Mouse (Mus musculus) C2C12 (cell line): ENCODE results near the gene Irak3.

Experiments used
- CEBPB ChIP-seq: IDR thresholded peaks from one replicate; pipeline ENCODE4 v1.6.1; 2011; ENCODE audit warnings: low read depth, mild to moderate bottlenecking, control low read depth, moderate library complexity
- CTCF ChIP-seq: IDR thresholded peaks from one replicate; pipeline ENCODE4 v1.5.1; 2011; ENCODE audit not compliant: control insufficient read depth, insufficient read depth, insufficient read length
- FOSL1 ChIP-seq: IDR thresholded peaks from one replicate; pipeline ENCODE4 v1.8.0; 2011; ENCODE audit warnings: mild to moderate bottlenecking, low read length; ENCODE audit not compliant: poor library complexity, insufficient read depth, severe bottlenecking
- MAX ChIP-seq: IDR thresholded peaks from one replicate; pipeline ENCODE4 v1.6.1; 2011; ENCODE audit warnings: mild to moderate bottlenecking, control low read depth
- MYOD1 ChIP-seq: IDR thresholded peaks from one replicate; pipeline ENCODE4 v1.6.1; 2011; ENCODE audit warnings: low read depth; ENCODE audit not compliant: control insufficient read depth, insufficient read length
- MYOG ChIP-seq: IDR thresholded peaks from one replicate; pipeline ENCODE4 v1.6.1; 2011; ENCODE audit not compliant: control insufficient read depth, insufficient read length; ENCODE audit errors: extremely low read depth
- USF1 ChIP-seq: IDR thresholded peaks from one replicate; pipeline ENCODE4 v1.6.1; 2011; ENCODE audit warnings: low read depth, mild to moderate bottlenecking, control low read depth, moderate library complexity

DNA sequence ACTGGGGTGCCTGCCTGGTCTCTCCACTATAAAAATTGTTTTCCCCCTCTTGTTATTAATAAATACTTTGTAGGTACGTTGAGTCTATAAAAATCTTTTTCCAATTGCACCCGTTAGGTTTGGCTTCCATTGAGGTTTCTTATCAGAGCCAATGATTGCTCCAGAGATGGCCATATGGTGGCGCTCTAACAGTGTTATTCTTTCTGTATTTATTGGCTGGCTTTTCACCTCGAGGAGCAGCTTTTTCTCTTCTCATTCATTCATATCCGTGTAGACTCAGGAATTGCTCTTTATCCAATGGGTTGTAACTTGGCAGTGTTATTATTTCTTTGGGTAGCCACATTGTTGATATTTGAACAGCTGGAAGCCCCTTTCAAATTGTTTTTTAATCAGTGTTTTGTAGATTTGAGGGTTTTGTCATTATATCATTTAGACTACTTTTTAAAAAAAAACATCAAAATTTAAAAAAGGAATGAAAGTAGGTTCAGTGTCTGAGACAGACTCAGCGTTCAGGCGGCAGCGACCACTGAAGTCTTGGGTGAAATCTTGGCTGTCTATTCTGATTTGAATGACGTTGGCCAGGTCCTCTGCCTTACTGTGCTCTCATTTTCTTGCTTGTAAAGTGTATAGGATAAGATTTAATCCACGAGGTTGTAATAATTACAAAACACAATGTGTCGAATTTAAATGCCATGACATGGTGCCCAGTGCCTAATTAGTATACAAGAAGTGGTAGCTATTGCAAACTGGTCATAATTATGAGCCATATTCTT lies 49.2 kb upstream of the Irak3 start:
- TF ChIP-seq MYOG (no peak), CTCF (no peak), USF1 (no peak), FOSL1 (no peak), MYOD1 (no peak), MAX (no peak), CEBPB (no peak)
